Mouse (Mus musculus): Measurements from ENCODE around the gene Thumpd2. TPM values are rescaled to one million over a fixed set of nuclear protein-coding genes. Genes with fewer than 3 reads are reported as not detected.

Thumpd2 gene
- polyA plus RNA-seq, 1 experiment: 1.3 TPM

GRCm38 (mm10) chr17:81009112-81009511, 55.8 kb downstream of the Thumpd2 start:
- H3K4me1 ChIP-seq (ENCODE audit: control insufficient read depth, insufficient read depth, insufficient read length, low read length): no peaks in the 10 kb centered on the region
- no peak overlapping the region for H3K27ac ChIP-seq (replicated peaks; ENCODE audit: low read depth, low read length)
- H3K4me3 ChIP-seq (ENCODE audit: insufficient read depth, low read depth, low read length): no peak overlapping the region

GRCm38 (mm10) chr17:81005292-81005691, 59.6 kb downstream of the Thumpd2 start:
- Histone ChIP-seq H3K27ac (replicated peaks; ENCODE audit: low read depth, low read length) (no peak overlapping the region), H3K4me1 (ENCODE audit: control insufficient read depth, insufficient read depth, insufficient read length, low read length) (no peaks in the 10 kb centered on the region), H3K4me3 (ENCODE audit: insufficient read depth, low read depth, low read length) (no peak overlapping the region)

GRCm38 (mm10) chr17:81004454-81004853, 60.4 kb downstream of the Thumpd2 start:
- Histone ChIP-seq H3K27ac (replicated peaks; ENCODE audit: low read depth, low read length) (no peak overlapping the region), H3K4me1 (ENCODE audit: control insufficient read depth, insufficient read depth, insufficient read length, low read length) (no peaks in the 10 kb centered on the region), H3K4me3 (ENCODE audit: insufficient read depth, low read depth, low read length) (no peak overlapping the region)

GRCm38 (mm10) chr17:81002130-81002529, 62.8 kb downstream of the Thumpd2 start:
- H3K27ac ChIP-seq (replicated peaks; ENCODE audit: low read depth, low read length): no peak overlapping the region

GRCm38 (mm10) chr17:81001647-81002046, 63.2 kb downstream of the Thumpd2 start:
- H3K4me1 ChIP-seq (ENCODE audit: control insufficient read depth, insufficient read depth, insufficient read length, low read length): peaks cover 3% of the 10 kb centered on the region; the same call in 1 of the 2 replicates
- H3K4me3 ChIP-seq (ENCODE audit: insufficient read depth, low read depth, low read length): no peak overlapping the region
- no peak overlapping the region for H3K27ac ChIP-seq (replicated peaks; ENCODE audit: low read depth, low read length)

More at GRCm38 (mm10) chr17:81002130-81002529, 62.8 kb downstream of the Thumpd2 start:
- Histone ChIP-seq H3K4me1 (ENCODE audit: control insufficient read depth, insufficient read depth, insufficient read length, low read length) (peaks cover 3% of the 10 kb centered on the region; the same call in 1 of the 2 replicates), H3K4me3 (ENCODE audit: insufficient read depth, low read depth, low read length) (no peak overlapping the region)

- no peak overlapping the region for H3K4me3 ChIP-seq (ENCODE audit: insufficient read depth, low read depth, low read length)
These were observed 63.9 kb downstream of the Thumpd2 start for GRCm38 (mm10) chr17:81001010-81001409.

GRCm38 (mm10) chr17:80998958-80999357, 65.9 kb downstream of the Thumpd2 start:
- no peak overlapping the region for H3K4me3 ChIP-seq (ENCODE audit: insufficient read depth, low read depth, low read length)

More at GRCm38 (mm10) chr17:81001010-81001409, 63.9 kb downstream of the Thumpd2 start:
- H3K27ac ChIP-seq (replicated peaks; ENCODE audit: low read depth, low read length): no peak overlapping the region
- H3K4me1 ChIP-seq (ENCODE audit: control insufficient read depth, insufficient read depth, insufficient read length, low read length): peaks cover 3% of the 10 kb centered on the region; the same call in 1 of the 2 replicates

GRCm38 (mm10) chr17:80997226-80997625, 67.7 kb downstream of the Thumpd2 start:
- Histone ChIP-seq H3K4me3 (ENCODE audit: insufficient read depth, low read depth, low read length) (no peak overlapping the region), H3K27ac (replicated peaks; ENCODE audit: low read depth, low read length) (peak overlapping the region; percentile 44; the same call in 1 of the 2 replicates), H3K4me1 (ENCODE audit: control insufficient read depth, insufficient read depth, insufficient read length, low read length) (peaks cover 3% of the 10 kb centered on the region; the same call in 1 of the 2 replicates)

More at GRCm38 (mm10) chr17:80998958-80999357, 65.9 kb downstream of the Thumpd2 start:
- no peak overlapping the region for H3K27ac ChIP-seq (replicated peaks; ENCODE audit: low read depth, low read length)
- peaks cover 3% of the 10 kb centered on the region; the same call in 1 of the 2 replicates for H3K4me1 ChIP-seq (ENCODE audit: control insufficient read depth, insufficient read depth, insufficient read length, low read length)

- Histone ChIP-seq H3K4me1 (ENCODE audit: control insufficient read depth, insufficient read depth, insufficient read length, low read length) (no peaks in the 10 kb centered on the region), H3K27ac (replicated peaks; ENCODE audit: low read depth, low read length) (no peak overlapping the region), H3K4me3 (ENCODE audit: insufficient read depth, low read depth, low read length) (no peak overlapping the region)
These were observed 73.3 kb downstream of the Thumpd2 start for GRCm38 (mm10) chr17:80991535-80992127.

- no peak overlapping the region for H3K4me3 ChIP-seq (ENCODE audit: insufficient read depth, low read depth, low read length)
- no peak overlapping the region for H3K27ac ChIP-seq (replicated peaks; ENCODE audit: low read depth, low read length)
- H3K4me1 ChIP-seq (ENCODE audit: control insufficient read depth, insufficient read depth, insufficient read length, low read length): no peaks in the 10 kb centered on the region
These were observed 81.9 kb downstream of the Thumpd2 start for GRCm38 (mm10) chr17:80982976-80983375.

- H3K27ac ChIP-seq (replicated peaks; ENCODE audit: low read depth, low read length): no peak overlapping the region
- H3K4me1 ChIP-seq (ENCODE audit: control insufficient read depth, insufficient read depth, insufficient read length, low read length): no peaks in the 10 kb centered on the region
- no peak overlapping the region for H3K4me3 ChIP-seq (ENCODE audit: insufficient read depth, low read depth, low read length)
These were observed 82.5 kb downstream of the Thumpd2 start for GRCm38 (mm10) chr17:80982412-80982787.

- Histone ChIP-seq H3K4me3 (ENCODE audit: insufficient read depth, low read depth, low read length) (no peak overlapping the region), H3K4me1 (ENCODE audit: control insufficient read depth, insufficient read depth, insufficient read length, low read length) (no peaks in the 10 kb centered on the region), H3K27ac (replicated peaks; ENCODE audit: low read depth, low read length) (no peak overlapping the region)
These were observed 83.0 kb downstream of the Thumpd2 start for GRCm38 (mm10) chr17:80981721-80982411.

- Histone ChIP-seq H3K27ac (replicated peaks; ENCODE audit: low read depth, low read length) (no peak overlapping the region), H3K4me3 (ENCODE audit: insufficient read depth, low read depth, low read length) (no peak overlapping the region), H3K4me1 (ENCODE audit: control insufficient read depth, insufficient read depth, insufficient read length, low read length) (no peaks in the 10 kb centered on the region)
These were observed 84.8 kb downstream of the Thumpd2 start for GRCm38 (mm10) chr17:80980096-80980495.

GRCm38 (mm10) chr17:80977245-80977644, 87.6 kb downstream of the Thumpd2 start:
- no peak overlapping the region for H3K4me3 ChIP-seq (ENCODE audit: insufficient read depth, low read depth, low read length)
- H3K27ac ChIP-seq (replicated peaks; ENCODE audit: low read depth, low read length): no peak overlapping the region

More at GRCm38 (mm10) chr17:80977245-80977644, 87.6 kb downstream of the Thumpd2 start:
- no peaks in the 10 kb centered on the region for H3K4me1 ChIP-seq (ENCODE audit: control insufficient read depth, insufficient read depth, insufficient read length, low read length)

Measured in brown adipose tissue, adult 24 weeks (tissue).